Mouse (Mus musculus): ENCODE results near the gene Trpc4ap. TPM values are rescaled to one million over a fixed set of nuclear protein-coding genes. Genes with fewer than 3 reads are reported as not detected.

Gene Trpc4ap
- polyA plus RNA-seq, 2 experiments, result 37.3 to 44.7 TPM

DNA sequence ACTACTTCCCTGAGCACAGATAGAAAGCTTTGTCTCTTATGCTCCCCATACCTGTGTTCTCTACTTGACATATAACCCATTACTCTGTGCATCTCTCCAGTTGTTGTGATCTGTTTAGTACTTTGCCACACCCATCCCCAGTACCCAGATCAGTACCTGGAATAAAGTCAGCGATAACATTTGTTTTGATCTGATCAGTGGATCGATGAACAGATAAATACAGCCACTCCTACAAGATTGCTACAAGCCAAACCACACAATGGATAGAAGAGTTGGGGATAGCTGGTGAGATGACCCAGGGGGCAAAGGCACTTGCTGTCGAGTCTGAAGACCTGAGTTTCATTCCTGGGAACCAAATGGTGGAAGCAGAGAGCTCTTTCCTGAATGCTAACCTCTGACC is 3.1 kb upstream of the Trpc4ap start:
- ATAC-seq (ENCODE audit: insufficient read depth) (no peak), DNase-seq (ENCODE audit: low read depth in 3 of 3, low spot score in 3 of 3) (no peak)
- Histone ChIP-seq H3K4me3 (ENCODE audit: insufficient read depth in 1 of 2, low read depth in 2 of 2, low read length in 2 of 2) (no peak overlapping the region), H3K4me1 (replicated peaks; ENCODE audit: control insufficient read depth in 2 of 2, insufficient read depth in 2 of 2, low read length in 1 of 2) (peaks cover 5 to 7% of the 10 kb centered on the region in 2 experiments), H3K9ac (replicated peaks) (no peak overlapping the region), H3K36me3 (replicated peaks; ENCODE audit: control insufficient read depth, insufficient read depth, low read depth) (no peaks in the 10 kb centered on the region), H3K27me3 (ENCODE audit: control insufficient read depth, insufficient read depth, low read length) (no peaks in the 10 kb centered on the region), H3K27ac (no peak overlapping the region), H3K4me2 (ENCODE audit: low read depth) (no peak overlapping the region), H3K9me3 (ENCODE audit: control insufficient read depth, low read length) (no peaks in the 10 kb centered on the region)
- TF ChIP-seq EP300 (IDR thresholded peaks at IDR 0.05; ENCODE audit: low read depth) (no peak), CTCF (IDR thresholded peaks at IDR 0.05; ENCODE audit: low read depth) (no peak)
- WGBS (ENCODE audit: insufficient replicate concordance), result 62% methylated on average over 3 of the region's 3 CpGs

DNA sequence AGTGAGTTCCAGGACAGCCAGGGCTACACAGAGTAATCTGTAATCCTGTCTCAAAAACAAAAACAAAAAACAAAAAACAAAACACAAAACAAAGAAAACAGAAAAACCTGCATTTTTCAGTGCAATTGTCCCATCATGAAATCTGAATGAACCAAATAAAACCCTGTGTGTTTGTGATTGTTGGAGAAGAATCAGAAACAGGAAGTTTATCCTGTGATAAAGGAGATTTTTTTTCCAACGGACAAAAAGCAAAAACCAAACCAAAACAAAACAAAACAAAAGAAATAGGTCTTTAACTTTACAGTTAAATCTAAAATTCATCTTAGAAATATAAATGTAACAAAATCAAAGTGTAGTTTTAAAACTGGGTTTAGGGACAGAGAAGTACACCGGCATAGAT is 2.4 kb upstream of the Trpc4ap start:
- Histone ChIP-seq H3K9me3 (ENCODE audit: control insufficient read depth, low read length) (no peaks in the 10 kb centered on the region), H3K27me3 (ENCODE audit: control insufficient read depth, insufficient read depth, low read length) (no peaks in the 10 kb centered on the region), H3K4me1 (replicated peaks; ENCODE audit: control insufficient read depth in 2 of 2, insufficient read depth in 2 of 2, low read length in 1 of 2) (peaks cover 7 to 8% of the 10 kb centered on the region in 2 experiments), H3K36me3 (replicated peaks; ENCODE audit: control insufficient read depth, insufficient read depth, low read depth) (no peaks in the 10 kb centered on the region), H3K27ac (no peak overlapping the region), H3K4me2 (ENCODE audit: low read depth) (no peak overlapping the region), H3K4me3 (ENCODE audit: insufficient read depth in 1 of 2, low read depth in 2 of 2, low read length in 2 of 2) (no peak overlapping the region), H3K9ac (replicated peaks) (no peak overlapping the region)
- no peak for DNase-seq (ENCODE audit: low read depth in 3 of 3, low spot score in 3 of 3)
- TF ChIP-seq EP300 (IDR thresholded peaks at IDR 0.05; ENCODE audit: low read depth), result no peak
- ATAC-seq (ENCODE audit: insufficient read depth), result no peak
- WGBS (ENCODE audit: insufficient replicate concordance), result 47% methylated on average over 2 of the region's 2 CpGs

DNA sequence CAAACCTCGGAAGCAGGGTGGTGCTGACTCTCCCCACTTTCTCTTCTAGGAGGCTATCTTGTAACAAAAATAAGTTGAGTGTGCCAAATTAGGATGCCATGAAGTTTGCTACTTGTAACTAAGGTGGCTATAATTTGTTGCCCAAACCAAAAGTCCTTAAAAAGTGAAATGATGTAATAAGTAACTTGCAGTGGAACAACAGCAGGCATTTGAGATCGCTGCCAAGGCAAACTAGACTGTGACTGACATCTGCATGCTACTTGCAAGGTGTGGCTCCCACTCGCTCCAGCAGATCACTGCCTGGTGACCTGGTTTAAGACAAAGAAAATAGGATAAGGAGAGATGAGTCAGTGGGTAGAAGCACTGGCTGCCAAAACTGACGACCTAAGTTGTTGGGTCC is 952 bp upstream of the Trpc4ap start:
- WGBS (ENCODE audit: insufficient replicate concordance), result 67% methylated on average over 4 of the region's 4 CpGs
- no peak overlapping the region for H3K4me3 ChIP-seq (ENCODE audit: insufficient read depth in 1 of 2, low read depth in 2 of 2, low read length in 2 of 2)
- H3K4me1 ChIP-seq (replicated peaks; ENCODE audit: control insufficient read depth in 2 of 2, insufficient read depth in 2 of 2, low read length in 1 of 2), result peaks cover 7 to 8% of the 10 kb centered on the region in 2 experiments
- no peaks in the 10 kb centered on the region for H3K9me3 ChIP-seq (ENCODE audit: control insufficient read depth, low read length)
- ATAC-seq (ENCODE audit: insufficient read depth) (no peak), DNase-seq (ENCODE audit: low read depth in 3 of 3, low spot score in 3 of 3) (no peak)
- no peak overlapping the region for H3K4me2 ChIP-seq (ENCODE audit: low read depth)
- no peaks in the 10 kb centered on the region for H3K36me3 ChIP-seq (replicated peaks; ENCODE audit: control insufficient read depth, insufficient read depth, low read depth)
- no peak overlapping the region for H3K9ac ChIP-seq (replicated peaks)
- H3K27ac ChIP-seq, result no peak overlapping the region
- H3K27me3 ChIP-seq (ENCODE audit: control insufficient read depth, insufficient read depth, low read length), result no peaks in the 10 kb centered on the region
- no peak for TF ChIP-seq CTCF (IDR thresholded peaks at IDR 0.05; ENCODE audit: low read depth)
- TF ChIP-seq EP300 (IDR thresholded peaks at IDR 0.05; ENCODE audit: low read depth), result no peak

DNA sequence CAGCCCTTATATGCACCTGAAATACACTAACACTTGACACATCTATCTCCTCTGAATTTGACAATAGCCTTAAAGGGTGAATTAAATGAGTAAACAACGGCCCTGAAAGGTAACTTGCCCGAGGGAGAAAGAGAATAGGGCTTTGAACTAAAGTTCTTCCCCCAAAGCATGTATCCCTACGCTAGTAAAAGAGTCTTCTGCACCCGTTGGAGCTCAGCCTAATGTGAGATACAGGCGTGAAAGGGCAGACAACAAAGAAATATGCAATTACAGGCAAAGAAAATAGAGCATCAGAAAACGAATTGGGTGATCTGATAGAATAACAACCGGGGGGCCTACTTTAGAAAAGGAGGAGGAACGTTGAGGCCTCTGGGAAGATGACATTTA is 855 bp downstream of the Trpc4ap start:
- H3K4me2 ChIP-seq (ENCODE audit: low read depth), result peak overlapping the region; percentile 96
- DNase-seq (ENCODE audit: low read depth in 3 of 3, low spot score in 3 of 3) (no peak), ATAC-seq (ENCODE audit: insufficient read depth) (no peak)
- WGBS (ENCODE audit: insufficient replicate concordance), result 4% methylated on average over 8 of the region's 8 CpGs
- peaks cover 7 to 8% of the 10 kb centered on the region in 2 experiments for H3K4me1 ChIP-seq (replicated peaks; ENCODE audit: control insufficient read depth in 2 of 2, insufficient read depth in 2 of 2, low read length in 1 of 2)
- no peaks in the 10 kb centered on the region for H3K36me3 ChIP-seq (replicated peaks; ENCODE audit: control insufficient read depth, insufficient read depth, low read depth)
- no peaks in the 10 kb centered on the region for H3K9me3 ChIP-seq (ENCODE audit: control insufficient read depth, low read length)
- H3K4me3 ChIP-seq (ENCODE audit: insufficient read depth in 1 of 2, low read depth in 2 of 2, low read length in 2 of 2), result peak overlapping the region; percentile 71 to 90
- no peaks in the 10 kb centered on the region for H3K27me3 ChIP-seq (ENCODE audit: control insufficient read depth, insufficient read depth, low read length)
- peak overlapping the region; percentile 90 for H3K9ac ChIP-seq (replicated peaks)
- H3K27ac ChIP-seq, result peak overlapping the region; percentile 3; the same call in 1 of the 2 replicates
- no peak for TF ChIP-seq EP300 (IDR thresholded peaks at IDR 0.05; ENCODE audit: low read depth)
- TF ChIP-seq CTCF (IDR thresholded peaks at IDR 0.05; ENCODE audit: low read depth), result no peak

DNA sequence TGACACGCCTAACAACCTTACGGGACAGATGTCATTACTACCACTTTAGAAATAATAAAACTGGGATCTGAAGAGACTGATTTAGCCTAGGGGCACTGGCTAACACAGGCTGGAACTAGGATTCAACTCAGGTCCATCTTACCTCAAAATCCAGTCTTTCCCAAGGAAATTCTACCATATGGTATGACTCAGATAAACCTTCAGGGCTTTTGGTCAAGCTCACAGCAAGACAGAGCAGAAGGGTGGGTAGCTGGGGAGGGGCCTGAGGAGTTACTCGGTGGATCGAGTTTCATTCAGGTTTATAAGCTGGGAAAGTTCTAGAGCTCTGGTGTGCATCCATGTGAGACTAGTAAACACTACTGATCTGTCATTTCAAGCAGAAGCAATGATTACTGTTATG is 3.0 kb downstream of the Trpc4ap start:
- H3K4me3 ChIP-seq (ENCODE audit: insufficient read depth in 1 of 2, low read depth in 2 of 2, low read length in 2 of 2), result no peak overlapping the region
- H3K36me3 ChIP-seq (replicated peaks; ENCODE audit: control insufficient read depth, insufficient read depth, low read depth), result peaks cover 4% of the 10 kb centered on the region
- DNase-seq (ENCODE audit: low read depth in 3 of 3, low spot score in 3 of 3) (no peak), ATAC-seq (ENCODE audit: insufficient read depth) (no peak)
- H3K27me3 ChIP-seq (ENCODE audit: control insufficient read depth, insufficient read depth, low read length), result no peaks in the 10 kb centered on the region
- H3K4me1 ChIP-seq (replicated peaks; ENCODE audit: control insufficient read depth in 2 of 2, insufficient read depth in 2 of 2, low read length in 1 of 2), result peaks cover 7 to 8% of the 10 kb centered on the region in 2 experiments
- no peaks in the 10 kb centered on the region for H3K9me3 ChIP-seq (ENCODE audit: control insufficient read depth, low read length)
- H3K27ac ChIP-seq, result no peak overlapping the region
- no peak overlapping the region for H3K9ac ChIP-seq (replicated peaks)
- no peak overlapping the region for H3K4me2 ChIP-seq (ENCODE audit: low read depth)
- WGBS (ENCODE audit: insufficient replicate concordance), result 85% methylated on average over 4 of the region's 4 CpGs
- TF ChIP-seq EP300 (IDR thresholded peaks at IDR 0.05; ENCODE audit: low read depth) (no peak), CTCF (IDR thresholded peaks at IDR 0.05; ENCODE audit: low read depth) (no peak)

Measured in liver, embryonic 14.5 days (tissue).